Mouse (Mus musculus): ENCODE results near the gene Mta1.

Mta1 gene

DNA sequence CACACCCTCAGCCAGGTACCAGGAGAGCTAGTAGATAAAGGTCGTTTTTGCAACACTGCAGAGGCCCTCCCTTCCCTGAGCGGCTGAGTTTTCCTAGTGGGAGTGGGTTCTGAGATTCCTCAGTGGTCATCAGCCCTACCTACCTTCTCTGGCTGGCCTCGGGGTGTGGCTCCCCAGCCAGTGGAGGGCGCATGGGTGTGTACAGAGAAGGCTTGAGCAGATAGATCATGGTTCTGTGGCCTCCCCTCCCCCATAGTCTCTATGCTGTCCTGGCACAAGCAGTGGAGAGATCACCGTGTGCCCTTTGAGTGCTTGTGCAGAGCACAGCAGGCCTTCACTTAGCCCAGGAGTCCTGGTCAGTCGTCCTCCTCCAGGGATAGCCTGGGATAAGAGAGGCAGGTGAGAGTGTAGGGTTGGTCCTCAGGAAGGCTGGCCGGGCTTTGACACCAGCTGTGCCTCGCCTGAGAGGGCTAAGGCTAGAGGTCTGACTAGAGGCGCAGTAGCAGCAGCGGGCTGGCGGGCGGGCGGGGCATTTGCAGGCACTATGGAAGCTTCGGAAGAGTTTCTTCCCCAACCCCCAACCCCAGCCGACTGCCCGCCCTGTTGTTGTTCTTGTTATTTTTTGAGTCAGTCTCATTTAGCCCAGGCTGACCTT is 50.4 kb downstream of the Mta1 start:
- no peak for DNase-seq (ENCODE audit: low read depth, low spot score)

DNA sequence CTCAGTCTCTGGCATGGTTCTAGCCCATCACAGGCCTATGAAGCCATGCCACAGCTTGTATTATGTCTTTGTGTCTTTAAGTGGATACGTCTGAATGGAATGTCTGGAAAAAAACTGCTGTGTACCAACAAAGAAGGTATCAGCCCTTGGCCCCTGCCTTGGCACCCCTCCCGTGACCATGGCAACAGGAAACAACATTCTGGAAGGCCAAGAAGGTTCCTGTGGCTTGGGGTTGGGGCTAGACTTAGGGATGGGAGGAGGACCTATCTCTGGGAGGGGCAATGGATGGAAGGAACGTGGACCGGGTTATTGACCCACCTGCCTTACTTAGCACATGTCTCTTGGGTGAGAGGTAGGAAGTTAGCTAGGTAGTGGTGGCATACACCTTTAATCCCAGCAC is 51.3 kb downstream of the Mta1 start:
- DNase-seq (ENCODE audit: low read depth, low spot score): no peak

DNA sequence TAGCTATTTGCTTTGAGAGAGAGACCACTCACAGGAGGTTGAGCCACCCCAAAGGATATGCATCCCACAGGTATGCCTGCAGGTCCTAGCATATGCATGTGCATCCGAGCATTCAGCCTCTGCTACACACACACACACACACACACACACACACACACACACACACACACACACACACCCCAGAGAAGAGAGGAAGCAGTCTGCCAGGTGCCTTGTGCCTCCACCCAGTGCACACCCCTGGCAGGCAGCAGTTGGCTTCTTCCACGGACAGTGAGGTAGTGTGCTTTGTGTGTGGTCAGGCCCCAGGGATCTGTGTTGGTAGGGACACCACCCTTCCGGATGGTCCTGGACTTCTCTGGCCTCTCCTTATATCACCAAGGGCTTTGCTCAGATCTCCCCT is 51.8 kb downstream of the Mta1 start:
- no peak for DNase-seq (ENCODE audit: low read depth, low spot score)

DNA sequence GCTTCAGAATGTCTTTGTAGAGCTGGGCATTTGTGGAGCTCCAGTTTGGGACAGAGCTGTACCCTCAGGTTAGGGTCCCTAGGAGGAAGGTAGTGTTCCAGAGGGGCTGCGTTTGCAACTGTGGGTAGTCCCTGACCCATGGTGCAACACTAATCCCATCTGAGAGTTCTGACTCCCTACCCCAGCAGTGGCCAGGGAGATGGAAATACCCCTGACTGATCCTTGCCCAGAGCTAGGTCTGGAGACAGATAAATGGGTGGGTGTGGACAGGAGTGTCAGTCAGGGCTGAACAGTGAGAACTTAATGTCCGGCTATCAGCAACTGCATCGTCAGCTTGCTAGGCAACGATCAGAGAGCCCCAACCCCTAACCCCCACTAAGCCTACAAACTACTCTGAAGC is 52.5 kb downstream of the Mta1 start:
- DNase-seq (ENCODE audit: low read depth, low spot score): no peak

DNA sequence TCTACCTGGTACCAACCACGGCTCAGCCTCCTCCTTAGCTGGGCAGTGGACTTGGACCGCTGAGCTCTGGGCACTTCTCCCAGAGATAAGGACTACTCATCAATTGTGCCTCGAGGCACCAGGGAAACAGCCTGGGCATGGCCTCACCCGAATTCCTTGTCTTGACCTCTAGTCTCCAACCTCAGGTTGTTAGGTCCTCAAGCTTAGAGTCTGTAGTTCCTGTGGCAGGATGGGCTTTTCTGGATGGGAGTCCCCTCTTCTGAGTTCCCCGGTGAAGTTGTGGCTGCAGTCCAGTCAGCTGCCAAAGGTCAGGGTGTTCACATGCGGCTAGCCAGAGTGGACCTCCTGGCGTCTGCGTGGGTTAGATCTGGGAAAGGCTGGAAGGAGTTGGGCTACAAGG is 53.0 kb downstream of the Mta1 start:
- DNase-seq (ENCODE audit: low read depth, low spot score): no peak

DNA sequence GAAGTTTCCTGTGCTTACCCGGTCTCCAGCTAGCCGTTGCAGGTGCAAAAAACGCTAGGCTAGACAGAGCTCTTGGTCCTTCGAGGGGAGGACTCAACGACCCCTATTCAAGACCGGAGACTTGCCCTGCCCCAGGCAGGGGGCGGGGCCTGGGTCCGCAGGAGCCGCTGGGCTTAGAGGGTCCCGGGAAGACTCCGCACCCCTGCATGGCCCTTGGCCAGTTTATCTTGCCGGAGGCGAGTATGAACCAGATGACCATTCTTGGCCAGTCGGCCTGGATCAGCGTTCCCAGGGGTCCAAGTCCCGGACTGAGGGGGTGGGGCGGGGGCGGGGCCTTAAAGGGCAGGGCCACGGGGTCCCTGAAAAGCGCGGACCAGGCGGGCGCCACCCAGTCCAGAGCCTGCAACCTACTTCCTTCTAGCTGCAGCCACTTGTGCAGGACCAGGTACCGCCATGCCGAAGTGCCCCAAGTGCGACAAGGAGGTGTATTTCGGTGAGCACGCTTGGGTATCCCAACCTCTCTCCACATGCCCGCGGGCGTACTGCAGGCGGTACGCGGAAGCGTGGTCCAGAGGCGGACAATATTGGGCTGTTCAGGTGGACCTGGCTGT is 53.7 kb downstream of the Mta1 start:
- DNase-seq (ENCODE audit: low read depth, low spot score): no peak

DNA sequence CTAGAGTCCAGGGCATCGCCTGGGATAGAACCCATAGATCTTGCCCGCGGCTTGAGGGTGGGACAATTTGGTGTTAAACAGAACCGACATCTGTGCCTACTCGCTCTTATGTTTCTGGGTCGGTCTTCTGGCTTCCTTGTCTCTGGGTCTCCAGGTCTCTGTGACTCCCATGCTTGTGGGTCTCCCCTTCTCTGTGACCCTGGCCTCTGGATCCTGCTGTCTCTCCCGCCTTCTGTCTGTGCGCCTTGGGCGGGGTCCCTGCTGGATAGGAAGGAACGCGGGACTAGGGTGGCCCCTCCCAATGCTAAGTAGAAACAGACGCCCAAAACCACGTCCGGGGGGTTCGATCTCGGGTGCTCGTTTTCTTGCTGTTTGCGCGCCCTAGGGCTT is 54.2 kb downstream of the Mta1 start:
- no peak for DNase-seq (ENCODE audit: low read depth, low spot score)

DNA sequence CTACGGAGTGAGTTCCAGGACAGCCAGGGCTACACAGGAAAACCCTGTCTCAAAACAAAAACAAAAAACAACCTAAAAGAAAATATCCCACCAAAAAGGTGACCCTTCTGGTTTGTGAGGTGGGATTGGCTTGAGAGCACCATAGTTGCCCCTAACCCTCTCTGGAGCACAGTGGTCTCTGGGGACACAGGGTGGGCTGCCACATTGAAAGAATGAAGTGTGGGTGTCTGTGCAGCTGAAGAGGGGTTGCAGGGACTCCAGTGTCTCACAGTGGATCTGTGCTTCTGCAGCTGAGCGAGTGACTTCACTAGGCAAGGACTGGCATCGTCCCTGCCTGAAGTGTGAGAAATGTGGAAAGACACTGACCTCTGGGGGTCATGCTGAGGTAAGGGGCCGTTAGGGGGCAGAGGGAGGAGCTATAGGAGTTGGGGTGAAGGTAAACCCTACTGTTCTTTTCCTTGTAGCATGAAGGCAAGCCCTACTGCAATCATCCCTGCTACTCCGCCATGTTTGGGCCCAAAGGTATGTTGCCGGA is 55.0 kb downstream of the Mta1 start:
- no peak for DNase-seq (ENCODE audit: low read depth, low spot score)

DNA sequence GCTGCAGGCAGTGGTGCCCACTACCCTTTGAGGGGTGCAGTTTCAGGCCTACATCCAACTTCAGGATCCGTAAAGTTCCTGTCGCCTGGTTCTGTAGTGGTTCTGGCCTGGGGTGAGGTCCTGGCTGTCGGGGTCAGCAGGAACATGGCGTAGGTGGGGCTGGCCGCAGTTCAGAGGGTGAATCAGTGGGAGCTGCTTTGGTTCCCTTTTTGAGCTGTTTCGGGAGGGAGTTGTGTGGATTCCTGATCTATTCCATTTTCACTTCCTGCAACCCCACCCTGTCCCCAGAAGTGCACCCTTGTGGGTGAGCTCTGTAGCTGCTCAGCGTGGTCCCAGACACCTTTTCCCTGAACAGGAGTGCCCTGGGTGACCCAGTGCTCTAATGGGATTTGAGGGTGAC is 55.9 kb downstream of the Mta1 start:
- DNase-seq (ENCODE audit: low read depth, low spot score): no peak

DNA sequence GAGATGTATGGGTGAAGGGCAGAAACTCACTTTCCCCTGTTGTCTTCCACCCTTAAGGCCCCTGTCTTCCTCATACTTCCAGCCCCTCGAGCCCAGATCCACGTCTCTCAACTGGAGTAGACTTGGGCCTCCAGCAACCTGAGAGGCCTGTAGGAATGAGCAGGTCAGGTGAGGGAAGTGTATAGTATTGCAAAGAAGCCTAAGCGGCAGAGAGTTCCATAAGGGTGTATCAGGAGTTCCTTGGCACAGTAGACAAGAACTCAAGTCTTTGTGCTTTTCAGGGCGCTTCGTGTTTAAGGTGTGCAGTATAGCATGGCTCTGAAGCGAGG is 56.6 kb downstream of the Mta1 start:
- no peak for DNase-seq (ENCODE audit: low read depth, low spot score)

DNA sequence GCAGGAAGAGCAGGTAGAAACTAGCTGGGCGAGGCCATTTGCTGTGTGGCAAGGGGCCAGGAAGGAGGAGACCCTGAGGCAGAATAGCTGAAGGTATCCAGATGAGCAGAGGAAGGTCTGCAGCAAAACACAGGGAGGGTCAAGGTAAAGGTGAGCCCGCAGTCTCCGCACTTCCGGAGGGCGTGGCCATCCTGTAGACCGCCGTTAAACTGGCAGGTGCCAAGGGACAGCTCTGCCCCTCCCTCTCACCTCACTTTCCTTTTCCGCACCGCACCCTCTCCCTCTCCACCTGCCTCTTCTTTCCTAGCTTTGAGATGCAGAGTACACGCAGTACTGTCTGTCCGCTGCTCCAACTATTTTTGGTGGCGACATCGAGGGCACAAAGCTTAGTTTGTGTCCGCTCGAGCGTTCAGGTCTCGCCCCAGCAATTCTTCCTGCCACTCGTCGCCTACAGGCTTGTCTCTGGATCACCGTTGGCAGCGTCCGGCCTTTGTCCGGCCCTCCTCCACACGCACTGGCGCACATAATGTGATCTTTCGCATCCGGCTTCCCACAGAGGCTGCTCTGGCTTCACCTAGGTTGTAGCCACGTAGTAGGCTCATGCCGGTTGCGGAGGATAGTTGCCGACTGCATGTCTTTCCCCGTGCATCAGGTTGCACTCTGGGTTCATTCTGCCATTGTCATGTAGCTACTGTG is 57.1 kb downstream of the Mta1 start:
- peak; percentile 49 for DNase-seq (ENCODE audit: low read depth, low spot score)

DNA sequence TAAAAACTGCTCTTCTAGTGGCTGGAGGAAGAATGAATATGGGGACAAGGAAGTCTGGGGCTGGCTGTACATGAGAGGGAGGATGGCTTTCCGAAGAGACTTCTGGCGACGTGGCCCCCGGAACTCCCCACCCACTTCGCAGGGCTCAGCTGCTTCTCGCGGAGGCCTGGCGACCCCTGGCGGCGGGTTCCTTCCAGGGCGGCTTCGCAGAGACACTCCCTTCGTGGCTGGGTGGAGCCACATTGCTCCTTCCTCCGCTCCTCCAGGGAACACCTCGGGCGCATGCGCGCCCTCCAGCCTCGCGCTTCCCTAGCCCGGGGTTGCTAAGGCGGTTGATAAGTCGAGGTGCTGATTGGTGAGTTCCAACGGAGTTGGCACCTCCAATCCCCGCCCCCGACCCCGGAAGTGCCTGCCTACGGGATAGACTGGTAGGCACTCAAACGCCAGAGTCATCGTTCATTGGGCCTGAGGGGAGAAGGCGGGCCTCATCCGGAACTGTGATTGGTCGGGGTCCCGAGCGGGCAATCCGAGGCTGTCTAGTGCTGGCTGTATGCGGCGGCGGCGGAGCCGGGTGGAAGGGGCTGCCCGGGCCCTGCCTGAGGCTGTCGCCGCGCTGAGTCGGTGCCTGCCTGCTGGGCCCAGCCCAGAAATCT is 57.9 kb downstream of the Mta1 start, which contains the start of gene Tedc1:
Gene Tedc1, plus strand, starts transcription at position 535 of the 653 bp plus-strand sequence.
- peak; percentile 100 for DNase-seq (ENCODE audit: low read depth, low spot score)

DNA sequence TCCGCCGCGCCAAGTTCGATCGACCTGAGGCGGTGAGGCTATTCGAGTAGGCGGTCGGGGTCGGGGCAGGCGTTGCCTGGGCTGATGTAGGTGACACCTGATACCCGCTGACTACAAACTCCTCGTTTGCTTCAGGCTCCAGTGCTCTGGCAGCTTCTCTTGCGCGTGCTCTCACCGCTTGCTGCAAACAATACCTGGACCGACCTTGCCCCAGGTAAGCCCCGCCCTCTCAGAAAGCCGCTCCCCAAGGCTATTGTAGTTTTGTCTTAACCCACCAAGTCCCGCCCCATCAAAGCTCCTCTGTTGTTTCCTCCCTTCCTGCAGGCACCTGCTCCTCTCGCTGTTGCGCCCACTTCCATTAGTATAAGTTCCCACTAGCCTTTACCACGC is 58.5 kb downstream of the Mta1 start:
- DNase-seq (ENCODE audit: low read depth, low spot score): no peak

DNA sequence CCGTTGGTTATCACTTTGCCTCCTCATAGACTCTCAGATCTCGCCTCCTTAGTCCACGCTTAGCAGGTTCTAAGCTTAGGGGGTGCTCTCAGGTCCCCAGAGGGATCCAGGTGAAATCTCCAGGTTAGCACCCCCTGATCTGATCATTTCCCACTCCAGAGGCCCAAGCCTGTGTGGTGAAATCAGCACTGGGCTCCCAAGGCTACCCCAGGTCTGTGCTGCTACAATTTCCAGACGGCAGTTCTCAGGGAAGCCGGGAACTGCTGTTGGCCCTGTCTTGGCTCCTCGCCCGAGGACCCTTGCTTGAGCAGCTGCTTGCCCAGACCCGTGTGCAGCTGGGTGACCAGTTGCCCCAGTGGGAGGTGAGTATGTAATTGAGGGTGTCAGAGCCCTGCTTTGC is 58.9 kb downstream of the Mta1 start:
- DNase-seq (ENCODE audit: low read depth, low spot score): no peak

DNA sequence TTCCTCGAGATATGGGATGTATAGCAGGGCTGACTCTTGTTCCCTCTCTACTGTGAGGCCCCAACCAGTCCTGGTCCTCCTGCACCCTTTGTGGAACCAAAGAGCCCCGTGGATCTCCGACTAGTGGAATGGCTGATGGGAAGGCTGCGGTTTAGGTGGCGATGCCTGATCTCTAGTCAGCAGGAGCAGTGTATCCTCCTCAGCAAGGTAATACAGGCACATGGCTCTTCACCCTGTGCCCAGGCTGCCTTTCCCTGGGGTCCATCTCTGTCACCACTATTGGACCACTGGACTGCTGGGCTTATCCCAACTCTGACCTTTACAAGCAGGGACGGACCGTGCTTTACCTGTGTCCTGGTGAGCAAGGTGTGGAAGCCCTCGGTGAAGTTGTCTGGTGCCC is 59.4 kb downstream of the Mta1 start:
- DNase-seq (ENCODE audit: low read depth, low spot score): no peak

DNA sequence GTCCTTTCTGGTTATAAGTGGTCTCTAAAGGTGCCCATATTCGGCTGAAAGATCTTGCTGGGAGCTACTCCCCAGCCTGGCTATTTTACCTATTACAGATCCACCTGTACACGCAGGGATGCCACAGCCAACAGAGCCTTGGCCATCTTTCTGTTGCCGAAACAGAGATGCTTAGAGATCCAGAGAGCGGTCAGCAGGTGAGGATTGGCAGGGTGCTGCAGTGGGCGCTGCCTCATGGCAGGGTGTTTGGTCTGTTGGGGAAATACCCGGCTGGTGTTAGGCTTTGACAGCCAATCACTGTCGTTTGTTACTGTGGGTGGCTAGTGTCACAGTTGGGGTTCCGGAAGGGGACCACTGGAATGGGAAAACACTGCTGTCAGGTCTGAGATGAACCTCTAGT is 59.9 kb downstream of the Mta1 start:
- no peak for DNase-seq (ENCODE audit: low read depth, low spot score)

DNA sequence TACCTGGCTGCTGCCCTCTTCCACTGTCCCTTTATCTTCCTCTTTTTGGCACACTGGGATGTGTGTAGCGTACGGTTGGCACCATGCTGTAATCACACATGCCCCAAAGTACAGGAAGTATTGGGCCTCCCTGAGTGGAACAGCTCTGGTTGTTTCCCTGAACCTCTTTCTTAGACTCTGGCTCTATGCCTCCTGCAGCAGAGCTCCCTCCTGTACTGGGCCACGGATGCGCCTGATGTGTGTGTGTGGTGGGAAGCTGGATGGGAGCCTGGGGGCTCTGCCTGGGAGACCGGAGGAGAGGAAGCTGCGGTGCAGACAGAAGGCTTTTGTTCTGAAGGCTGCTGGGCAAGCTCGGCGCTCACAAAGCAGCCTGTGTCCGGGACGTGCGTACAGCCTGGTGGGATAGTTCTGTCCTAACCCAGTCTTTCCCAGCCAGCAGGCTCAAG is 65.5 kb downstream of the Mta1 start:
- peak; percentile 93 for DNase-seq (ENCODE audit: low read depth, low spot score)

DNA sequence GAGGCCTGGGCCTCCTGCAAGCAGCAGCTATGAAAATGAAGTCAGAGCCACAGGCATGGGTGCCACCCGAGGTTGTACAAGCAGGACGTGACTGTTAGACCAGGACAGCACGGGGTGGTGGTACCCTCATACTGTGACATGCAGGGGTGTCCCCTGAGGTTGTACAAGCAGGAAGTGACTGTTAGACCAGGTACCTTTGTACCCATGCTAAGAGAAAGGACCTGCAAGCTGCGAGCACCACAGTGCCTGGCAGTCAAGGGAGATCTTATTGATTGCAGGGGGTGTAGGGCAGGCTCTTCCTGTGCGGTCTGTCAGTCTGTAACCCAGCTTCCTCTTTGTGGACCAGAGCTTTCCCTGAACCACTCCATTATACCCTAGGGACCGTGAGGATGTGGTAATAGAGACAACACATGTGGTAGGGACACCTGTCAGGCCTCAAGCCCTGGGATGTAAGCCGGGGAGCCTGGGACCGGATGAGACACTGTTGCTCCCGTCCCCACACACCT is 70.0 kb downstream of the Mta1 start:
- no peak for DNase-seq (ENCODE audit: low read depth, low spot score)

DNA sequence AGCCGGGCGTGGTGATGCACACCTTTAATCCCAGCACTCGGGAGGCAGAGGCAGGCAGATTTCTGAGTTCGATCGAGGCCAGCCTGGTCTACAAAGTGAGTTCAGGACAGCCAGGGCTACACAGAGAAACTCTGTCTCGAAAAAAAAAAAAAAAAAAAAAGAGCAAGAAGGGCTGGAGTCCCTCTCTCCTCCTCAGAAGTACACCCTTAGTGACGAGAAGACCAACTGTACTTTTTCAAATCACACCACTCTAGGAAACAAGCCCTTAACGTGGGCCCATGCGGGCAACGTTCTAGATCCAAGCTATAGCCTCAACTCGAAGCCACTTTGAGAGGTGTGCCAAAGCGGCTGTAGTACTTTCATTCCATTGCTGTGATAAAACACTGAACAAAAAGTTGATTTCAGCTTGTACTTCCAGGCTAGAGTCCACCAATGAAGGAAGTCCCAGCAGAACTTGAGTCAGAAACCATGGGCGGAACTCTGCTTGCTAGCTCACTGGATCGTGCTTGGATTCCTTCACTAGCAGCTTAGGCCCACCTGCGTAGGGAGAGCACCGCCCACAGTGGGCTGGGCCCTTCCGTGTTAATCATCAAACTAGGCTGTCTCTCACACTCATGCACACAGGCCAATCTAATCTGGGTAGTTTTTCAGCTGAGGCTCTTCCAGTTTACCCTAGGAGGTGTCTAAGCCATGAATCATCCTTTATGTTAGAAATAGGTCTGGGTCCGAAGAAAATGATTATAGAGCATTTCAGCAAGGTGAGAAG is 79.1 kb downstream of the Mta1 start:
- no peak for DNase-seq (ENCODE audit: low read depth, low spot score)

DNA sequence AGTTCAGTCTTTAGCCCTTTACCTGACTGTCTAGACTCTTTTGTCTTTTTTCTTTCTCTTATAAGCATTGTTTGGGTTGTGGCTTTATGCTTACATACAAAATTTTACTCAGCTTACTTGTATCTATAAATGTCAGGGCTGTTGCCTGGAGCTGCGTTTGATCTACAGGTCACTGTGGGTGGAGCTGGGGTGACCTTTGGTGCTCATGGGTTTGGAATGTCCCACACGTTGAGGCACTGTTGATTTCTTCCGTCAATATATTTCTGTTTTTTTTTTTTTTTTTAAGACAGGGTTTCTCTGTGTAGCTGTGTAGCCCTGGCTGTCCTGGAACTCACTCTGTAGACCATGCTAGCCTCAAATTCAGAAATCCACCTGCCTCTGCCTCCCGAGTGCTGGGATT is 82.9 kb downstream of the Mta1 start:
- no peak for DNase-seq (ENCODE audit: low read depth, low spot score)

DNA sequence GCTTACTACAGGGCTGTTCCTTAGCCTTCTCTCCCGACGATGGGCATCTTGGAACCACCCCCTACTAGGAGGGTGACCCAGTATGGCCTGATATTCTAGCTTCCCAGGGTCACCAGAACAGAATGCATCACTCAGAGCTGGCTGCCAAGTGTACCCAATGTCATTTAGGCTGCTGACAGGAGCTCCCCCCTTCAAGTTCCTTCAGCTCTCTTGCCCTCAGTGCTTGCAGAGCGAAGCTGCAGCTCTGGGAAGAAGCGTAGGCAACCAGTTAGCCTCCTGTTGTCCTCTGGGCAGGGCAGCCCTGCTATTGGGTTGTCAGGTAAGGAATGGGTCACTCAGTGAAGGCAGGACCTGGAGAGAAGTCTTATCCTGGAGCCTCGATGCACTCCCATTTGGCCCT is 86.9 kb downstream of the Mta1 start:
- peak; percentile 5 for DNase-seq (ENCODE audit: low read depth, low spot score)

All from brain, adult 2 months (tissue).